Mouse (Mus musculus) stomach, embryonic 16.5 days (tissue): Measurements from ENCODE around the gene Galntl6. TPM values are rescaled to one million over a fixed set of nuclear protein-coding genes. Genes with fewer than 3 reads are reported as not detected.

Experiments
- ATAC-seq: fragments of 200-750 bp; cut with Nextera tagmentation; 2 replicates; pipeline ENCODE4 v1.8.0; 2017; ENCODE audit warnings: moderate number of reproducible peaks, moderate TSS enrichment; ENCODE audit not compliant: insufficient read depth, low FRiP score
- H3K27ac ChIP-seq: fragments of 300-500 bp; sonication (generic); 2 replicates; pipeline ENCODE4 v1.5.1; 2014; ENCODE audit warnings: low read length
- H3K27me3 ChIP-seq: fragments of 300-500 bp; sonication (generic); 2 replicates; pipeline ENCODE4 v1.6.1; 2014; ENCODE audit warnings: low read length, control low read depth, mixed read lengths; ENCODE audit not compliant: control insufficient read depth, insufficient read depth
- H3K36me3 ChIP-seq: fragments of 300-500 bp; sonication (generic); 2 replicates; pipeline ENCODE4 v1.6.1; 2014; ENCODE audit warnings: low read length; ENCODE audit not compliant: control insufficient read depth, insufficient read depth
- H3K4me1 ChIP-seq: fragments of 300-500 bp; sonication (generic); 2 replicates; pipeline ENCODE4 v1.6.1; 2014; ENCODE audit warnings: low read length, control low read depth, mixed read lengths; ENCODE audit not compliant: control insufficient read depth, insufficient read depth
- H3K4me2 ChIP-seq: fragments of 300-500 bp; sonication (generic); 2 replicates; pipeline ENCODE4 v1.6.1; 2014; ENCODE audit warnings: low read depth, low read length, mixed read lengths
- H3K4me3 ChIP-seq: fragments of 300-500 bp; sonication (generic); replicated peaks from 2 replicates; pipeline ENCODE4 v1.5.1; 2014; ENCODE audit warnings: mild to moderate bottlenecking, low read length
- H3K9ac ChIP-seq: fragments of 300-500 bp; sonication (generic); 2 replicates; pipeline ENCODE4 v1.6.1; 2014; ENCODE audit warnings: low read length
- H3K9me3 ChIP-seq: fragments of 300-500 bp; sonication (generic); replicated peaks from 2 replicates; pipeline ENCODE4 v1.6.1; 2016; ENCODE audit warnings: low read length, control low read depth; ENCODE audit not compliant: control insufficient read depth
- WGBS: fragments of 180-500 bp; shearing (Covaris S2); extraction: QIAGEN DNeasy Blood & Tissue Kit; methylation state at CpG from one replicate; pipeline ENCODE4 v1.1.7; 2014; 5-methylcytosine and 5-hydroxymethylcytosine counted together
- polyA plus RNA-seq: library from polyadenylated mRNA; unstranded; fragments of >200 nt; fragmentation: Nextera tagmentation; extraction: Ambion mirVana; gene quantifications from 2 replicates; pipeline ENCODE4 v1.2.1, GENCODE M21; 2015

Galntl6 gene
- polyA plus RNA-seq, 1 experiment from 2014 or later, result 1.7 TPM

- H3K27me3 ChIP-seq, result no peaks in the 10 kb centered on the region
- H3K9me3 ChIP-seq, result no peaks in the 10 kb centered on the region
- no peaks in the 10 kb centered on the region for H3K36me3 ChIP-seq
- no peaks in the 10 kb centered on the region for H3K4me1 ChIP-seq
- H3K4me2 ChIP-seq, result no peak overlapping the region
- ATAC-seq, result no peak
- no peak overlapping the region for H3K9ac ChIP-seq
- no peak overlapping the region for H3K27ac ChIP-seq
- H3K4me3 ChIP-seq, result no peak overlapping the region
Measured at GRCm38 (mm10) chr8:57757476-57757875, 1155.0 kb downstream of the Galntl6 start.

GRCm38 (mm10) chr8:57754066-57754465 lies 1158.4 kb downstream of the Galntl6 start:
- no peaks in the 10 kb centered on the region for H3K36me3 ChIP-seq
- H3K27me3 ChIP-seq, result no peaks in the 10 kb centered on the region
- ATAC-seq, result no peak
- H3K4me3 ChIP-seq, result no peak overlapping the region
- H3K4me1 ChIP-seq, result no peaks in the 10 kb centered on the region
- H3K9ac ChIP-seq, result no peak overlapping the region
- WGBS, result 40% methylated on average over 6 of the region's 6 CpGs
- no peak overlapping the region for H3K4me2 ChIP-seq
- H3K9me3 ChIP-seq, result no peaks in the 10 kb centered on the region
- no peak overlapping the region for H3K27ac ChIP-seq

GRCm38 (mm10) chr8:57743636-57744035 lies 1168.8 kb downstream of the Galntl6 start:
- H3K27ac ChIP-seq, result no peak overlapping the region
- H3K36me3 ChIP-seq, result no peaks in the 10 kb centered on the region
- no peaks in the 10 kb centered on the region for H3K4me1 ChIP-seq
- H3K4me3 ChIP-seq, result no peak overlapping the region
- no peaks in the 10 kb centered on the region for H3K9me3 ChIP-seq
- no peak for ATAC-seq
- H3K4me2 ChIP-seq, result no peak overlapping the region
- H3K9ac ChIP-seq, result no peak overlapping the region
- no peaks in the 10 kb centered on the region for H3K27me3 ChIP-seq
- 85% methylated on average over 12 of the region's 12 CpGs for WGBS

GRCm38 (mm10) chr8:57741983-57742382 lies 1170.5 kb downstream of the Galntl6 start:
- Histone ChIP-seq H3K4me1 (no peaks in the 10 kb centered on the region), H3K27ac (peak overlapping the region; percentile 84), H3K27me3 (no peaks in the 10 kb centered on the region), H3K9me3 (no peaks in the 10 kb centered on the region), H3K4me2 (no peak overlapping the region), H3K9ac (no peak overlapping the region), H3K4me3 (no peak overlapping the region), H3K36me3 (no peaks in the 10 kb centered on the region)
- peak; percentile 68; the same call in 1 of the 2 replicates for ATAC-seq
- 47% methylated on average over 6 of the region's 6 CpGs for WGBS

- Histone ChIP-seq H3K9me3 (no peaks in the 10 kb centered on the region), H3K36me3 (no peaks in the 10 kb centered on the region), H3K4me2 (peak overlapping the region; percentile 24; the same call in 1 of the 2 replicates), H3K9ac (no peak overlapping the region; the same call in 1 of the 2 replicates), H3K4me3 (no peak overlapping the region), H3K27ac (peak overlapping the region; percentile 84), H3K27me3 (no peaks in the 10 kb centered on the region), H3K4me1 (no peaks in the 10 kb centered on the region)
- WGBS, result 55% methylated on average over 8 of the region's 8 CpGs
- peak; percentile 80; the same call in 1 of the 2 replicates for ATAC-seq
Measured at GRCm38 (mm10) chr8:57741309-57741708, 1171.1 kb downstream of the Galntl6 start.

GRCm38 (mm10) chr8:57737281-57737680 lies 1175.2 kb downstream of the Galntl6 start:
- ATAC-seq, result no peak
- Histone ChIP-seq H3K36me3 (no peaks in the 10 kb centered on the region), H3K27me3 (no peaks in the 10 kb centered on the region), H3K27ac (no peak overlapping the region), H3K4me2 (no peak overlapping the region), H3K9ac (no peak overlapping the region), H3K4me1 (no peaks in the 10 kb centered on the region), H3K4me3 (no peak overlapping the region), H3K9me3 (no peaks in the 10 kb centered on the region)
- WGBS, result 81% methylated on average over 4 of the region's 4 CpGs

- no peak overlapping the region for H3K4me3 ChIP-seq
Measured at GRCm38 (mm10) chr8:57732795-57733194, 1179.6 kb downstream of the Galntl6 start.

GRCm38 (mm10) chr8:57731666-57732065 lies 1180.8 kb downstream of the Galntl6 start:
- no peak overlapping the region for H3K4me2 ChIP-seq
- H3K27me3 ChIP-seq, result no peaks in the 10 kb centered on the region
- WGBS, result 39% methylated on average over 8 of the region's 8 CpGs

More at GRCm38 (mm10) chr8:57732795-57733194, 1179.6 kb downstream of the Galntl6 start:
- no peak for ATAC-seq
- Histone ChIP-seq H3K9me3 (no peaks in the 10 kb centered on the region), H3K9ac (no peak overlapping the region), H3K4me2 (no peak overlapping the region), H3K27ac (no peak overlapping the region), H3K36me3 (no peaks in the 10 kb centered on the region), H3K4me1 (no peaks in the 10 kb centered on the region), H3K27me3 (no peaks in the 10 kb centered on the region)
- 42% methylated on average over 2 of the region's 2 CpGs for WGBS

GRCm38 (mm10) chr8:57728276-57728675 lies 1184.2 kb downstream of the Galntl6 start:
- Histone ChIP-seq H3K9me3 (no peaks in the 10 kb centered on the region), H3K9ac (no peak overlapping the region), H3K4me1 (no peaks in the 10 kb centered on the region), H3K36me3 (no peaks in the 10 kb centered on the region), H3K27ac (no peak overlapping the region), H3K27me3 (no peaks in the 10 kb centered on the region), H3K4me3 (no peak overlapping the region), H3K4me2 (no peak overlapping the region)
- WGBS, result 74% methylated on average over 2 of the region's 2 CpGs
- ATAC-seq, result no peak

More at GRCm38 (mm10) chr8:57731666-57732065, 1180.8 kb downstream of the Galntl6 start:
- Histone ChIP-seq H3K9ac (no peak overlapping the region), H3K4me3 (no peak overlapping the region), H3K9me3 (no peaks in the 10 kb centered on the region), H3K27ac (no peak overlapping the region), H3K36me3 (no peaks in the 10 kb centered on the region), H3K4me1 (no peaks in the 10 kb centered on the region)
- peak; percentile 80 for ATAC-seq
